Mouse (Mus musculus) MEL (cell line): Measurements from ENCODE around the gene Eif2d. TPM values are rescaled to one million over a fixed set of nuclear protein-coding genes. Genes with fewer than 3 reads are reported as not detected.
A peak's percentile ranks its signal among the peaks of the same experiment; 100 is the strongest.

Experiments
- DNase-seq: peaks from one replicate; pipeline ENCODE4 v3.0.0; 2011; ENCODE audit warnings: low read depth, low spot score
- H3K27ac ChIP-seq: 2 replicates; pipeline ENCODE4 v1.5.1; 2012; ENCODE audit warnings: low read depth, mild to moderate bottlenecking, control low read depth, low read length, moderate library complexity; ENCODE audit not compliant: control insufficient read depth
- H3K27me3 ChIP-seq, 2 experiments: fragments of 150-350 bp in 1 of 2; sonication (generic) in 1 of 2; 2 replicates each; pipeline ENCODE4 v1.6.1; 2012; ENCODE audit warnings: low read length in 2 of 2, mild to moderate bottlenecking in 2 of 2, improper control_type of control experiment in 1 of 2, moderate library complexity in 1 of 2; ENCODE audit not compliant: insufficient read depth in 2 of 2, control insufficient read depth in 1 of 2
- H3K36me3 ChIP-seq, 2 experiments: 2 replicates each; pipeline ENCODE4 v1.6.1; 2012 to 2014; ENCODE audit warnings: low read length in 2 of 2, improper control_type of control experiment in 1 of 2, inconsistent platforms in 1 of 2, mild to moderate bottlenecking in 1 of 2; ENCODE audit not compliant: insufficient read depth in 2 of 2, control insufficient read depth in 1 of 2
- H3K4me1 ChIP-seq, 2 experiments: fragments of 150-350 bp in 1 of 2; sonication (generic) in 1 of 2; 2 replicates each; pipeline ENCODE4 v1.6.1; 2012; ENCODE audit warnings: low read length in 2 of 2, improper control_type of control experiment in 1 of 2, mild to moderate bottlenecking in 1 of 2; ENCODE audit not compliant: insufficient read depth in 2 of 2, control insufficient read depth in 1 of 2
- H3K4me3 ChIP-seq, 2 experiments: fragments of 150-350 bp in 1 of 2; sonication (generic) in 1 of 2; 2 replicates each; pipeline ENCODE4 v1.5.1; 2012; ENCODE audit warnings: low read depth in 2 of 2, low read length in 2 of 2, mild to moderate bottlenecking in 2 of 2, moderate library complexity in 2 of 2, control low read depth in 1 of 2, improper control_type of control experiment in 1 of 2; ENCODE audit not compliant: control insufficient read depth in 1 of 2, insufficient read depth in 1 of 2
- H3K79me2 ChIP-seq: 2 replicates; pipeline ENCODE4 v1.6.1; 2012; ENCODE audit warnings: mild to moderate bottlenecking, low read length, moderate library complexity; ENCODE audit not compliant: control insufficient read depth, poor library complexity, insufficient read depth
- H3K9ac ChIP-seq: 2 replicates; pipeline ENCODE4 v1.6.1; 2012; ENCODE audit warnings: low read depth, mild to moderate bottlenecking, control low read depth, low read length, moderate library complexity; ENCODE audit not compliant: control insufficient read depth, poor library complexity, severe bottlenecking
- H3K9me3 ChIP-seq: fragments of 150-350 bp; sonication (generic); replicated peaks from 2 replicates; pipeline ENCODE4 v1.6.1; 2012; ENCODE audit warnings: mild to moderate bottlenecking, low read length, improper control_type of control experiment, moderate library complexity; ENCODE audit not compliant: insufficient read depth
- CHD2 ChIP-seq: IDR thresholded peaks from 2 replicates; pipeline ENCODE4 v1.6.1; 2011; ENCODE audit warnings: low read length, improper control_type of control experiment
- CTCF ChIP-seq, 3 experiments: IDR thresholded peaks in 2 of 3; conservative IDR thresholded peaks in 1 of 3; 2 replicates each; pipeline ENCODE4 v1.5.1; 2011 to 2012; ENCODE audit warnings: low read length in 3 of 3, low read depth in 2 of 3, mild to moderate bottlenecking in 2 of 3, improper control_type of control experiment in 1 of 3, inconsistent platforms in 1 of 3, mixed read lengths in 1 of 3, moderate library complexity in 1 of 3; ENCODE audit not compliant: control insufficient read depth in 1 of 3, insufficient read depth in 1 of 3, poor library complexity in 1 of 3, severe bottlenecking in 1 of 3
- ELF1 ChIP-seq: IDR thresholded peaks from 2 replicates; pipeline ENCODE4 v1.6.1; 2014; ENCODE audit warnings: low read depth, mild to moderate bottlenecking, inconsistent platforms, low read length, improper control_type of control experiment, moderate library complexity
- EP300 ChIP-seq, 2 experiments: IDR thresholded peaks; 2 replicates each; pipeline ENCODE4 v1.6.1; 2011; ENCODE audit warnings: improper control_type of control experiment in 2 of 2, low read length in 2 of 2, low read depth in 1 of 2, mild to moderate bottlenecking in 1 of 2
- GATA1 ChIP-seq: IDR thresholded peaks from 2 replicates; pipeline ENCODE4 v1.6.1; 2011; ENCODE audit warnings: low read depth, low read length, improper control_type of control experiment
- JUND ChIP-seq: IDR thresholded peaks from 2 replicates; pipeline ENCODE4 v1.6.1; 2011; ENCODE audit warnings: low read depth, mild to moderate bottlenecking, improper control_type of control experiment, low read length
- MAX ChIP-seq: IDR thresholded peaks from 2 replicates; pipeline ENCODE4 v1.6.1; 2011; ENCODE audit warnings: low read length, improper control_type of control experiment
- MAZ ChIP-seq: IDR thresholded peaks from 2 replicates; pipeline ENCODE4 v1.6.1; 2012; ENCODE audit warnings: low read depth, mild to moderate bottlenecking, inconsistent platforms, low read length, improper control_type of control experiment
- MEF2A ChIP-seq: IDR thresholded peaks from 2 replicates; pipeline ENCODE4 v1.6.1; 2014; ENCODE audit warnings: low read depth, mild to moderate bottlenecking, inconsistent platforms, low read length, improper control_type of control experiment; ENCODE audit not compliant: poor library complexity, insufficient replicate concordance, severe bottlenecking; ENCODE audit errors: extremely low read depth
- MXI1 ChIP-seq: IDR thresholded peaks from 2 replicates; pipeline ENCODE4 v1.6.1; 2011; ENCODE audit warnings: mild to moderate bottlenecking, low read depth, low read length, improper control_type of control experiment
- MYC ChIP-seq: IDR thresholded peaks from 2 replicates; pipeline ENCODE4 v1.6.1; 2011; ENCODE audit warnings: low read depth, mild to moderate bottlenecking, low read length, improper control_type of control experiment, moderate library complexity
- NELFE ChIP-seq: IDR thresholded peaks from 2 replicates; pipeline ENCODE4 v1.6.1; 2011; ENCODE audit warnings: low read depth, low read length, improper control_type of control experiment
- NRF1 ChIP-seq: IDR thresholded peaks from 2 replicates; pipeline ENCODE4 v1.6.1; 2014; ENCODE audit warnings: low read depth, mild to moderate bottlenecking, inconsistent platforms, low read length, improper control_type of control experiment, moderate library complexity; ENCODE audit not compliant: poor library complexity, insufficient read depth, severe bottlenecking
- POLR2A ChIP-seq, 2 experiments: IDR thresholded peaks; 2 replicates each; pipeline ENCODE4 v1.6.1; 2011 to 2012; ENCODE audit warnings: low read length in 2 of 2, mild to moderate bottlenecking in 2 of 2, control low read depth in 1 of 2, improper control_type of control experiment in 1 of 2, low read depth in 1 of 2, moderate library complexity in 1 of 2; ENCODE audit not compliant: control insufficient read depth in 1 of 2, insufficient read depth in 1 of 2, poor library complexity in 1 of 2
- POLR2AphosphoS5 ChIP-seq: IDR thresholded peaks from 2 replicates; pipeline ENCODE4 v1.6.1; 2012; ENCODE audit warnings: low read depth, borderline replicate concordance, mild to moderate bottlenecking, inconsistent platforms, low read length, moderate library complexity, mixed read lengths
- RAD21 ChIP-seq: IDR thresholded peaks from 2 replicates; pipeline ENCODE4 v1.6.1; 2011; ENCODE audit warnings: mild to moderate bottlenecking, low read depth, low read length, improper control_type of control experiment
- SIN3A ChIP-seq: IDR thresholded peaks from 2 replicates; pipeline ENCODE4 v1.6.1; 2012; ENCODE audit warnings: low read length, improper control_type of control experiment, inconsistent platforms
- SMC3 ChIP-seq: IDR thresholded peaks from 2 replicates; pipeline ENCODE4 v1.6.1; 2011; ENCODE audit warnings: low read depth, low read length, improper control_type of control experiment
- TBP ChIP-seq: IDR thresholded peaks from 2 replicates; pipeline ENCODE4 v1.8.0; 2011; ENCODE audit warnings: low read depth, low read length, improper control_type of control experiment
- TCF12 ChIP-seq: IDR thresholded peaks from 2 replicates; pipeline ENCODE4 v1.6.1; 2014; ENCODE audit warnings: low read depth, mild to moderate bottlenecking, inconsistent platforms, low read length, improper control_type of control experiment, moderate library complexity
- ZKSCAN1 ChIP-seq: IDR thresholded peaks from 2 replicates; pipeline ENCODE4 v1.6.1; 2012; ENCODE audit warnings: low read depth, mild to moderate bottlenecking, inconsistent platforms, low read length, improper control_type of control experiment, moderate library complexity
- ZMIZ1 ChIP-seq: IDR thresholded peaks from 2 replicates; pipeline ENCODE4 v1.6.1; 2012; ENCODE audit warnings: low read depth, mild to moderate bottlenecking, inconsistent platforms, low read length, improper control_type of control experiment, moderate library complexity
- polyA plus RNA-seq, 2 experiments: library from polyadenylated mRNA; stranded (reverse) in 1 of 2; unstranded in 1 of 2; fragments of >175 nt in 1 of 2; fragments of >200 nt in 1 of 2; gene quantifications; 2 replicates each; pipeline versions ENCODE4 v1.2.1 to v1.2.4; 2012; ENCODE audit warnings: low replicate concordance in 2 of 2, low read depth in 1 of 2; ENCODE audit not compliant: insufficient read length in 2 of 2, insufficient read depth in 1 of 2, missing spikeins in 1 of 2
- total RNA-seq: library from RNA; depleted of rRNA; stranded (reverse); fragments of 300-350 nt; gene quantifications from 2 replicates; pipeline ENCODE4 v1.2.3, GENCODE M21; 2012

The Eif2d gene
- total and polyA plus RNA-seq, 3 experiments, result 31.0 to 43.6 TPM; not detected in 1

- TF ChIP-seq SIN3A (peak; percentile 57; the same call in 1 of the 2 replicates), ZKSCAN1 (no peak), TCF12 (no peak), GATA1 (no peak), MYC (no peak)
- TF ChIP-seq, all 39 proteins: peak for 1
- Histone ChIP-seq H3K79me2 (peaks cover 9% of the 10 kb centered on the region), H3K4me3 (peak overlapping the region; percentile 53 to 88), H3K36me3 (peaks cover 3 to 38% of the 10 kb centered on the region in 2 experiments), H3K9me3 (no peaks in the 10 kb centered on the region), H3K27me3 (no peaks in the 10 kb centered on the region), H3K27ac (peak overlapping the region; percentile 43), H3K9ac (peak overlapping the region; percentile 72), H3K4me1 (peaks cover 29 to 30% of the 10 kb centered on the region in 2 experiments)
- peak; percentile 45 for DNase-seq
Observed at GRCm38 (mm10) chr1:131137111-131137510, 15.9 kb upstream of the Eif2d start.

GRCm38 (mm10) chr1:131137717-131138118 lies 15.3 kb upstream of the Eif2d start:
- DNase-seq, result peak; percentile 63
- Histone ChIP-seq H3K9ac (peak overlapping the region; percentile 72), H3K36me3 (peaks cover 3 to 43% of the 10 kb centered on the region in 2 experiments), H3K27me3 (no peaks in the 10 kb centered on the region), H3K27ac (peak overlapping the region; percentile 11; the same call in 1 of the 2 replicates), H3K9me3 (no peaks in the 10 kb centered on the region), H3K4me1 (peaks cover 32% of the 10 kb centered on the region in 2 experiments), H3K79me2 (peaks cover 9% of the 10 kb centered on the region), H3K4me3 (peak overlapping the region; percentile 88 to 89)
- TF ChIP-seq NELFE (no peak), POLR2A (IDR thresholded peaks at IDR 0.05; ENCODE audit: control insufficient read depth in 1 of 2, insufficient read depth in 1 of 2, low read depth in 1 of 2, low read length in 2 of 2, poor library complexity in 1 of 2) (0 out of 4 replicates have a peak, but pooled peaks of 1 of the 2 experiments have one; percentile 24)

- Histone ChIP-seq H3K4me1 (peaks cover 32 to 39% of the 10 kb centered on the region in 2 experiments), H3K36me3 (peaks cover 3 to 44% of the 10 kb centered on the region in 2 experiments), H3K27ac (peak within 1 kb of the TSS; percentile 88), H3K9ac (peak within 1 kb of the TSS; percentile 72), H3K9me3 (no peaks in the 10 kb centered on the region), H3K27me3 (no peaks in the 10 kb centered on the region), H3K4me3 (peak within 1 kb of the TSS; percentile 88 to 89), H3K79me2 (peaks cover 6% of the 10 kb centered on the region)
- peak; percentile 97 for DNase-seq
- TF ChIP-seq SMC3 (peak; percentile 44), CHD2 (no peak), NELFE (peak; percentile 52; the same call in 1 of the 2 replicates), GATA1 (no peak), TCF12 (peak; percentile 46; the same call in 1 of the 2 replicates), NRF1 (peak; percentile 96), MXI1 (peak; percentile 96), SIN3A (0 out of 2 replicates have a peak, but pooled peaks have one; percentile 69), MYC (0 out of 2 replicates have a peak, but pooled peaks have one; percentile 59), MAX (peak; percentile 79; the same call in 1 of the 2 replicates), POLR2A (IDR thresholded peaks at IDR 0.05; ENCODE audit: control insufficient read depth in 1 of 2, insufficient read depth in 1 of 2, low read depth in 1 of 2, low read length in 2 of 2, poor library complexity in 1 of 2) (peak in 1 of 2 experiments; percentile 63; a peak in 2 of 4 replicates), ELF1 (peak; percentile 72), POLR2AphosphoS5 (no peak), JUND (no peak), MEF2A (no peak), CTCF (IDR thresholded peaks at IDR 0.05 in 2 of 3, conservative IDR thresholded peaks at IDR 0.05 in 1 of 3; ENCODE audit: control insufficient read depth in 1 of 3, insufficient read depth in 1 of 3, low read depth in 2 of 3, low read length in 3 of 3, poor library complexity in 1 of 3, severe bottlenecking in 1 of 3) (peak in 2 of 3 experiments; percentile 34 to 43; a peak in 4 of 6 replicates), ZMIZ1 (peak; percentile 68), EP300 (IDR thresholded peaks at IDR 0.05; ENCODE audit: low read depth in 1 of 2, low read length in 2 of 2) (0 out of 4 replicates have a peak, but pooled peaks of 1 of the 2 experiments have one; percentile 0), TBP (peak; percentile 61; the same call in 1 of the 2 replicates), MAZ (no peak; the same call in 1 of the 2 replicates), RAD21 (peak; percentile 28)
Observed at GRCm38 (mm10) chr1:131138191-131139016, 14.6 kb upstream of the Eif2d start, which contains the start of gene Dyrk3. TSS of gene Dyrk3 (minus strand) at chr1:131138340.
